Mouse (Mus musculus) CD4-positive, CD25-positive, alpha-beta regulatory T cell, adult 4 months (primary cell): ENCODE results near the gene Lrrc4. TPM values are rescaled to one million over a fixed set of nuclear protein-coding genes. Genes with fewer than 3 reads are reported as not detected.

Experiments used
- ATAC-seq: one replicate; pipeline ENCODE4 v1.8.0; 2017
- polyA plus RNA-seq, 2 experiments: library from polyadenylated mRNA; unstranded; fragments of 100-300 nt; shearing (Covaris generic); gene quantifications; one replicate each; pipeline ENCODE4 v1.2.1; 2017

The Lrrc4 gene
- polyA plus RNA-seq, 2 experiments from 2014 or later: 0.16 to 0.51 TPM

DNA sequence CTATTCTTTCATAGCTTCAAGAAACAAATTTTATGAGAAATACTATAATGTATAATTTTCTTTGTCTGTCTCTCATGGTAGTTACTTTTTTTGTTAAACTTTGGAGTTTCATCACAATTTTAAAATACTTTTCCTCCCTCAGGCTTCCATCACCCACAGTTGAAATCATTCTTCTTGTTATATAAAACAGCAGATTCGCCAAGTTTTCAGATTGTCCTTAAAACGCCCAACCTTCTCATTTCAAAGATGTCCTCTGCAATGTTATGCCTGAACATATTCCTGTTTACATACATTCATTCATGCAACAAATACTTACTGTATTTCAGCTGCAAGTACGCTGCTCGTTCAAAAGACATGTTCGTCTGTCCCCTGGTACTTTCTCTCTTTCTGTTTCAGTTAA, 167.9 kb downstream of the Lrrc4 start:
- ATAC-seq: no peak

GRCm38 (mm10) chr6:28663004-28663403, 168.5 kb downstream of the Lrrc4 start:
- ATAC-seq: no peak

GRCm38 (mm10) chr6:28656511-28656910, 175.0 kb downstream of the Lrrc4 start:
- ATAC-seq: no peak

DNA sequence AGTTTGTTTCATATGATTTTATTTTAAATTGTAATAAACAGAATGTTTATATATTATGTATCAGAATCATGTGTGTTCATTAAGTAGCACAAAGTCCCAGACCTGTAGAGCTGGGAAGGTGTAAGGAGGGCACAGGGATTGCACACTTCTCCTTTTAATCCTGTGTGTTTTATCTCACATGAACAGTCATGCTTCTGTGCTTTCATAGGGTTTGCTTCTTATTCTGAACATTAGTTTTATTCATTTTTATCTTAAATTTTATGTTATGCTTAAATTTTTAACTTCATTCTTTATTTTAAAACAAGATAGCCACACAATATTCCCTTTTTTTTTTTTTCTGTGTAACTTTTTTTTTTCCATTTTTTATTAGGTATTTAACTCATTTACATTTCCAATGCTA, 186.3 kb downstream of the Lrrc4 start:
- no peak for ATAC-seq

GRCm38 (mm10) chr6:28642909-28643308, 188.6 kb downstream of the Lrrc4 start:
- ATAC-seq: no peak

DNA sequence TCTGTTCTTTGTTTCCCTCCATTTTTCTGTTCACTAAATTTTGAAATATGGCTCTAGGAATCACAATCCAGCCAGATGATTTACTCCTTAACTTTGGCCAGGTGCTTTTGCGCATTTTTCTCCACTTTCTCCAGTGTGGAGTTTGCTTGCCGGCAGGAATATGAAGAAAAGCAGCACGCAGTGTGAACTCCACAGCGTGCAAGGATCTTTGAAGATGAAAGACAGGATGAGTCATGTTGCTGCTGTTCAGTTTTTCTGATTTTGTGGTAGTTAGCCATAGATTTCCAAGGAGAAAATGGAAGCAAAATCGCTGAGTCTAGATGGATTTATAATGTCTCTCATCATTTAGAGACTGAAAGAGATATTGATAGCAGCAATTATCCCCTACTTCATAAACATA, 191.5 kb downstream of the Lrrc4 start:
- no peak for ATAC-seq

DNA sequence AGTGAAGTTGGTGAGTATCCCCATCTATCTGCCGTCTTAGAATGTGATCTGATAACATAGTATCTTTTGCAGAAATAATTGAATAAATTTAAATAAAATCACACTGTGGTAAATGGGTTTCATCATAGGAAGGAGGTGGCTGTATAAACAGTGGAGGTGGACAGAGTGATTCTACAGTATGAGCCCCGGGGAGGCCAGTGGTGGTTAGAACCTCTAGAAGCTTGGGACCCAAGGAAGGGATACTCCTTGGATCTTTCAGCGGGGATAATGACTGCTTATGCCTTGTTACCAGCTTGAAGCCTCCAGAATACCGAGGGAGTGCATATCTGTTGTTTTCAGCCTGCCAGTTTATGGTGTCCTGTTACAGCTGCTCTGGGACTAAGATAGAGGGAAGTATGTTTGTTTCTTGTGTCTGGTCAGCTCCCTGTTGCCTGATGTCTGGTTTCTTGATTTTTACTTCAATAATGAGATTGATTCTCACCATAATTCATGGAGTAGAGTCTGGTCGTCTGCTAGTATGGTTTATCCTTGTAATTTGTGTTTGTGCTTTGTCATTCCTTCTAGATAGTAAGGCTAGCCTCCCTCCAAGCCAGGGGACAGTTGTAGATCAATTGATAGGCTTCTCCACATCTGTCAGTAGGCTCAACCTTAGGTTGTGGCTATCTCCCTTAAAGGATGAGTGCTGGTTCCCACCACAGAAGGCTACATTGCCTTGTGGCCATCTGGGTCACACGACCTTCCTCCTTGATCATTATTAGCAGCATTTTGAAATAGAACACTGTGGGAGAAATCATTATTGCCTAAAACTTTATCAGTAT, 195.8 kb downstream of the Lrrc4 start:
- ATAC-seq: no peak

DNA sequence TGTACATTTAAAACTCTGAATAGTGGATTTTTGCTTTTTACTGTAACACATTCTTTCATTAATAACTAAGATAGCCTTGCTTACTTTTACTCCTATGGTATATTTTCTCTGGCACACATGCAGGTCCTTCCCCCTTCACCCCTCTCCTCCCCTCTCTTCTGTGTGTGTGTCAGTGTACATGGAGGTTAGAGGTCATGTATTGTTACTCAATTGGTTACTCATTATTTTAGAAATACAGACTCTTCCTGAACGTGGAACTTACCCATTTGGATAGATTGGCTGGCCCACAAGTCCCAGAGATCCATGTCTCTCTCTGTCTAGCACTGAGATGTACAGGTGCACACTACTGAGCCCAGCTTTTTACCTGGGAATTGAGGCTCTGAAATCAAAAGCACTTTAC, 196.5 kb downstream of the Lrrc4 start:
- ATAC-seq: no peak

DNA sequence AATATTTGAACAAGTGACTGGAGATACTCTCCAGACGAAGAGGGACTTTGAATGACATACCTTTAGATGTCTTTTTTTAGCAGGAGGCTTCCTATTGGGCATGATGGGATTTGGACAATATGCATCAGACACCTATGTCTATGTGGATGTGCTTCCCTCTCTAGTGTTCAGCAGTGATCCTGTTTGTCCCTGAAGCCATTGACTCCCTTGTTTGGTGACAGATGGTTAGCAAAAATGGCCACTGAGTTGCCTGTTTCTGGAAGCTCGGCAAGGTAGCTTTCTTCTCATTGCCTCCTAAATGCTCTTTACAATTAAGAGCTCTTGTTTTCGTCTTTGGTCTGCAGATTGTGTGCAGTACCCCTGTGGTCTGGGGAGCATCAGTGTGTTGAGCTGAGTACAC, 197.9 kb downstream of the Lrrc4 start:
- no peak for ATAC-seq

DNA sequence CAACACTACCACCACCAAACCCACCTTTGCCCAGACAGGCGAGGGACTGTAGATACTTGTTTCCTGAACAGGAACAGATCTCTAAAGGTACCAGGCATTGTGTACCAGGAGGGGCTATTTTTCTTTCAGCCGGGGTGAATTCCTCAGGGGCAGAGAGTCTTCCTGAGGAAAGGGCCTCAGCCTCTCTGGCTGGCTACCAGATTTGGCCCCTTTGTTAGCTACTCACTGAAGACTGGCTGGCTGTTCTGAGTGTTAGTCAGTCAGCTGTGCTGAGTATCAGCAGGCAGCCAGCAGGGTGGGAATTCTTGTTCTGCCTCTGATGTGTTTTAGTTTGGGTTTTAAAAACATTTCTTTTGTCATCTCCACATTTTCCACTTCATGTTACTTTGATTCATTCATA, 198.4 kb downstream of the Lrrc4 start:
- no peak for ATAC-seq

GRCm38 (mm10) chr6:28630926-28631325, 200.6 kb downstream of the Lrrc4 start:
- ATAC-seq: no peak

GRCm38 (mm10) chr6:28629866-28630265, 201.7 kb downstream of the Lrrc4 start:
- ATAC-seq: no peak

GRCm38 (mm10) chr6:28628408-28628807, 203.1 kb downstream of the Lrrc4 start:
- ATAC-seq: no peak

GRCm38 (mm10) chr6:28622963-28623362, 208.6 kb downstream of the Lrrc4 start:
- no peak for ATAC-seq

DNA sequence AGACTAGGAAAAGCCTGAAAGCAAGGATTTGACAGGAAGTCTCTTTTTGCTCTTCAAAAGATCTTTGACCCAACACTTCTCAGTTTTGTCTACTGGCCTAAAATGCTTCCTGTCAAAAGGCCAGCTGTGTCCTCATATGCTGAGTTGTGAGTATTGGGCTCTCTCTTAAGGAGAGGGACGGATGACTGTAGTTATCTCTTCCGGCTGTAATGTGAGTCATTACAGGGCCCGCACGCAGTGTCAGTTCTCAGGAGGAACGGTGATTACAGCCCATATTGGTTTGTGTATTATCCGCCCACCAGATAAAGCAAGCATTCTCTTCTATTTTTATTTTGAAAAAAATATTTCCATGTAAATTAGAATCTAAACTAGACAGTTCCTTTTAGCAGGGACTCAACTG, 209.0 kb downstream of the Lrrc4 start:
- ATAC-seq: no peak

DNA sequence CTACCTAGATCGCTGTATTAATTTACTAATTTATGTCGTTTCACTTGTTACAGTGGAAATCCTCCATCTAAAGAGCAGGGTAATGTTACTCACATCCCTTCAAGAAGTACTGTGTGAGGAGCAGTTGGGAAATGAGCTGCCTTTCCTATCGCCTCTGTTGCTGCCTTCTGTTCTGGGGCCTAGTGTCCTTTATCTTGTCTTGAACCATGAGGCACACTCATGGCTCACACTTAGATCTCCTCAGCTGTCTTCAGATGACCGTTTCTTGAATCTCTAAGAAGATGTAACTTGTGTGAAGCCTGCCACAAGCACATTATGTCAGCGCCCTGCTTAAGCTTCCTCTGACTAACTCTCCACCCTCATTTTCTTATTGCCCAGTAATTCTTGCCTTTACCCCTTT, 209.6 kb downstream of the Lrrc4 start:
- no peak for ATAC-seq

GRCm38 (mm10) chr6:28621431-28621830, 210.1 kb downstream of the Lrrc4 start:
- no peak for ATAC-seq

GRCm38 (mm10) chr6:28618751-28619153, 212.8 kb downstream of the Lrrc4 start:
- no peak for ATAC-seq

GRCm38 (mm10) chr6:28618299-28618698, 213.2 kb downstream of the Lrrc4 start:
- ATAC-seq: no peak

DNA sequence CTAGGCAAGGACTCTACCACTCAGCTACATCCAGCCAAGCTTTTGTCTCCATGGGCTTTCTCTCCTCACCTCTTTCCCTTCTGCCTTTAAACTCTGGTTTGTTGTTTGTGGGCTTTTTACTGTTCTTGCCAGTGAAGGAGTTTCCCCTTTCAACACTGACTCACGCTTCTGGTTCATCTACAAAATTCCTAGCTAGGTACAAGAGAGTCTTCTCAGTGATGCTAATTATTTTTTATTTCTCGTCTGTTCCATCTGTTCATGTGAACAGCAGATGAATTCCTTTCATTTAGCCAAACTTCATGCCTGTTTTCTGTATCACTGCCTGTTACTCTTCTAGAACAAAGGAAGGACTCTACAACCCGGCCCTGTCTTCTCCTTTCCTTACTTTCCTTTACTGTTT, 215.6 kb downstream of the Lrrc4 start:
- ATAC-seq: no peak

DNA sequence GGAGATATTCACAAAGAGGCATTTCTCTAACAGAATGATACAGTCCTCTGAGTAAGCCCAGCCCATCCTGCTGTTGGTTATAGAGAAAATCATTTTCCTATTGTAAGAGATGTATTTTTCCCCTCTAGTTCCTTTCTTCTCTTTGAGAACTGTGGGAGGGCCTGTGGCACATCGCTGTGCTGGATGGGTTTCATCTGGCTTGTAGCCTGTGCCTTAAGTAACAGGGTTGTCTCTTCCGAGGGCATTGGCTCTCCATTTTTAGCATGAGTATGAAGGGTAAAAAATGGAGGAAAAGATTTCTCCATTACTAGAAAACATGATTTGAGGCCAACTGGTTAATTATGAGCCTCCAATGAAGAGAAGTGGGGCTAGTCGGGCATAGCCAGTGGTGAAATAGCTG, 216.1 kb downstream of the Lrrc4 start:
- no peak for ATAC-seq

DNA sequence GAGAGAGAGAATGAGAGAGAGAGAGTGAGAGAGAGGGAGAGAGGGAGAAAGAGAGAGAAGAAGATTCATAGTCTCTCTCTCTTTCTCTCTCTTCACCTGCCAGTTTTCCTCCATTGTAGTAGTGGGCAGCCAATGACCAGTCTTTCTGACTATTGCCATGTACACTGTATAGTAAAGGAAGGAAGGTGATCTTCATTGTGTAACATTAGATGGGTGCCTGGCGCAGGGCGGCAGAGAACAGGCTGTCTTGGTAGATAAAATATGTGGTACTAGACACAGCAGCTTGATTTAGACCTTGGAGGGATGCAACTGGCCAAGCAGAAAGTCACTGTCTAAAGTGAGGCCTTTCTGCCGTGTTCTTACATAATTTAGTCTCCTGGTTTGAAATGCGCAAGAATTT, 216.7 kb downstream of the Lrrc4 start:
- no peak for ATAC-seq

GRCm38 (mm10) chr6:28613441-28613840, 218.1 kb downstream of the Lrrc4 start:
- no peak for ATAC-seq
